Mouse (Mus musculus): Measurements from ENCODE around the gene Bnipl.

Bnipl gene

DNA sequence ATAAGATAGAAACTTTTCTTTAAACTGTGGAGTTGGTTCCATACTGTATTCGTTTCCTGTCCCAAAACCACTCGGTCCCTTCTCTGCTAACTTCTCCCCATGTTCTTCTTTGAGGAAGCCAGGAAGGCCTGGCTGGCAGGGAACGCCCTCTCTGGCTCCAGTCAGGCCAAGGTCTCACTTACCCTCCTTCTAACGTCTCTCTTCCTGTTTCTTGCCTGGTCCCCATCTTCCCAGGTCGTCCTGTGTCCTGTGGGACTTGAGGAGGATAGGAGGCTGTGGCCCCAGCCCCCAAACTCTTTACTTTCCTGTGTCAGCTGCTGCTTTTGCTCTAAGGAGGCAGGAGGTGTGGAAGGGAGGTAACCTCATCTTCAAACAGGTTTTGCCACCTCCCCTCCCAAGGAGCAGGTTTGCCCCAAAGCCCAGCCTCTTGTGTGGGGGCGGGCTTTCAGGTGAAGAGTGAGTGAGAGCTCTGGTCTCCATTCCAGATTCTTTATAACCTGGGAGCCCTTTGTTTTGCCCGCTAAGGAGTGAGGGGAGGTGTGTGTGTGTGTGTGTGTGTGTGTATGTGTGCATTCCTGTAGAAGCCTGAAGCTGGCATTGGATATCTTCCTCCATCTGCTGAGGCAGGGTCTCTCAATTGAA, at the start of gene Bnipl:
Bnipl (minus strand) TSS at position 411 of the 642 bp plus-strand sequence.
- no peak for DNase-seq (ENCODE audit: extremely low spot score, low spot score)

- no peak for DNase-seq (ENCODE audit: extremely low spot score, low spot score)
These were observed 47.0 kb upstream of the Bnipl start for GRCm38 (mm10) chr3:95298018-95298417.

DNA sequence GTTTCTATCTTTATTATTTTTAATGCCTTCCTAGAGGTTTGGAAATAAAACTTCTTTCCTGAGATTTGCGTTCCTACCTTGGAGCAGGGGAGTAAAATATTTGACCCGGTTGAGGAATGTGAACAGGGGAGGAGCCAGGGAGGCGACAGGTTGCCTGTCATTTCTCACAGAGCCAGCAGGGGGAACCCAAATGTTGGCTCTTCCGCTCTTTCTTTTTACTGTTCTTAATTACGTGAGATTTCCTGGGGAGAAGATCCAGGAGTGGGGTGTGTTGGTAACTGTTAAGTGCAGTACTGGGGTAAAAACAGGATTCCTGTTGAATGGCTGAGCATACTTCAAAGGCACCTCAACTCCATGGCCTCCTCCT, 45.1 kb upstream of the Bnipl start:
- DNase-seq (ENCODE audit: extremely low spot score, low spot score), result peak; percentile 47

- no peak for DNase-seq (ENCODE audit: extremely low spot score, low spot score)
These were observed 44.5 kb upstream of the Bnipl start for GRCm38 (mm10) chr3:95295321-95296102.

GRCm38 (mm10) chr3:95294718-95295117, 43.7 kb upstream of the Bnipl start:
- DNase-seq (ENCODE audit: extremely low spot score, low spot score), result no peak

DNA sequence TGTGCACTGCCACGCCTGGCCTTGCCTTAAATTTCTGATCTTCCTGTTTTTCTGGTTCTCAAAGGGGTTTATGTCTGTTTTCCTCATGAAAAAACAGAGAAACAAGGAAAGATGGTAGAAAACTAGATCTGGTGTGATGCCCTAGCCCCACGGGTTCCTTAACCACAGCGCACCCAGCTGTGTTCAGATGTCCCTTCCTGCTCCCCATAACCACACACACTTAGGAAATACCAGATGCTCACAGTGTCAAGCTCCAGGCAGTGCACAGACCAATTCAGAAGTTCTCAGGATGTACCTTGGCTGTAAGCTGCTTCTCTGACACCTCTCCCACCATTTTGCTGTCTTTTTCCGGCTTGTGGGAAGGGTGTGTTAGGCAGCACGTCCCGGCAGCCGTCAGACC, 43.3 kb upstream of the Bnipl start:
- DNase-seq (ENCODE audit: extremely low spot score, low spot score), result no peak

GRCm38 (mm10) chr3:95293537-95293936, 42.5 kb upstream of the Bnipl start:
- DNase-seq (ENCODE audit: extremely low spot score, low spot score), result no peak

GRCm38 (mm10) chr3:95292899-95293298, 41.9 kb upstream of the Bnipl start:
- DNase-seq (ENCODE audit: extremely low spot score, low spot score), result no peak

DNA sequence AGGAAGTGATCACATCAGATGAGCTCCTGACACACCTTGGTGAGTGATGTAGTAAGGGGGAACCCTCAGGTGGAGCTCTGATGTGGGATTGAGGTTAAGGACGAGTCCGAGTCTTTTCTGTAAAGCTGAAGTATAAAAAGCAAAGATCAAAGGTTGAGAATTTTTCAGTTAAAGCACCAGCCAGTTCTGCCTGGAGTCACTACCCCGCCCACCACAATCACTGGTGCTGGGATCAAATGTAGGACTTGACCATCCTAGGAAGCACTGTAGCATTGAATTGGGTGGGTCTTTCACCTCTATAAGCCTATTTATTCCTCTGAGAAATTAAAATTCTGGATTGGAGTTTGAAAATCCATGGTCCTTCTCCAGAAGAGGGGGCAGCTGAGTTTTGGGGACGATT, 40.0 kb upstream of the Bnipl start:
- no peak for DNase-seq (ENCODE audit: extremely low spot score, low spot score)

GRCm38 (mm10) chr3:95290156-95290555, 39.2 kb upstream of the Bnipl start:
- no peak for DNase-seq (ENCODE audit: extremely low spot score, low spot score)

GRCm38 (mm10) chr3:95289419-95289818, 38.4 kb upstream of the Bnipl start:
- no peak for DNase-seq (ENCODE audit: extremely low spot score, low spot score)

- no peak for DNase-seq (ENCODE audit: extremely low spot score, low spot score)
These were observed 36.5 kb upstream of the Bnipl start for GRCm38 (mm10) chr3:95287541-95287940.

- DNase-seq (ENCODE audit: extremely low spot score, low spot score), result no peak
These were observed 35.5 kb upstream of the Bnipl start for GRCm38 (mm10) chr3:95286510-95286909.

GRCm38 (mm10) chr3:95286011-95286410, 35.0 kb upstream of the Bnipl start:
- no peak for DNase-seq (ENCODE audit: extremely low spot score, low spot score)

GRCm38 (mm10) chr3:95285390-95285789, 34.4 kb upstream of the Bnipl start:
- DNase-seq (ENCODE audit: extremely low spot score, low spot score), result no peak

- DNase-seq (ENCODE audit: extremely low spot score, low spot score), result no peak
These were observed 33.7 kb upstream of the Bnipl start for GRCm38 (mm10) chr3:95284501-95285281.

GRCm38 (mm10) chr3:95284062-95284461, 33.1 kb upstream of the Bnipl start:
- no peak for DNase-seq (ENCODE audit: extremely low spot score, low spot score)

GRCm38 (mm10) chr3:95283589-95283941, 32.6 kb upstream of the Bnipl start:
- no peak for DNase-seq (ENCODE audit: extremely low spot score, low spot score)

DNA sequence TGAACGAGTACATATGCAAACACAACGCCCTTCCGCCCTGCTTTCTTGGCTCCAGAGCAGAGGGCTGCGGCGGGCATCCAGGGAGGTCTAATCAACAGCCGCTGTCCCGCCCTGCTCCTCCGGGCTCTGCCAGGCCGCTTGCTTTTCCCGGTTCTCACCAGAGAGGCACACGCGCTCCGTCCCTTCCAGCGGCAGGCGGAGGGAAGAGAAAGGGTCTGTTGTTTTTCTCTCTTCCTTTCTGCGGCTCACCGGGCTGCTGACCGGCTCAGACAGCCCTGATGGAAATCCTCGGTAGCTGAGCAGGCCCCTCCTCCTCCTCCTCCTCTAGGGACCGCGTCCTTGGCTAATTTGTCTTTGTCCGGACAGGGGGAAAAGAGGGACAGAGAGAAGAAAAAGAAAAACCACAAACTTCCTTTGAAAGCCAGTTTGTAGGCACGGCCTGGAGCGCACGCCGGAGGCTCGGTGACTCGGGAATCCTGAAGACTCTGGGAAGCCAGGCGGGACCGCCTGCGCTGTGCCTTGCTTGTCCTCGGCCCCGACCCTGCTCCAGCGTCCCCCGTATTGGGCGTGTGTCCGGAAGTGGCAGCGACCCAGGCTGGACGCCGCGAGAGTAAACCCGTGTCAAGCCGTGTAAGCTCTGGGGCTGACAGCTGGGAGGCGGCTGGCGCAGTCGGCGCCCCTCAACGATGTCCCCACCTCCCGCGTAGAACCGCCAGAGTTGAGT, 32.0 kb upstream of the Bnipl start:
- peak; percentile 84 for DNase-seq (ENCODE audit: extremely low spot score, low spot score)

GRCm38 (mm10) chr3:95282381-95282864, 31.4 kb upstream of the Bnipl start:
- no peak for DNase-seq (ENCODE audit: extremely low spot score, low spot score)

Measured in neural tube, embryonic 10.5 days (tissue).